ENCODE assay signal across 8 mouse cellular contexts in the genomic region with DNA sequence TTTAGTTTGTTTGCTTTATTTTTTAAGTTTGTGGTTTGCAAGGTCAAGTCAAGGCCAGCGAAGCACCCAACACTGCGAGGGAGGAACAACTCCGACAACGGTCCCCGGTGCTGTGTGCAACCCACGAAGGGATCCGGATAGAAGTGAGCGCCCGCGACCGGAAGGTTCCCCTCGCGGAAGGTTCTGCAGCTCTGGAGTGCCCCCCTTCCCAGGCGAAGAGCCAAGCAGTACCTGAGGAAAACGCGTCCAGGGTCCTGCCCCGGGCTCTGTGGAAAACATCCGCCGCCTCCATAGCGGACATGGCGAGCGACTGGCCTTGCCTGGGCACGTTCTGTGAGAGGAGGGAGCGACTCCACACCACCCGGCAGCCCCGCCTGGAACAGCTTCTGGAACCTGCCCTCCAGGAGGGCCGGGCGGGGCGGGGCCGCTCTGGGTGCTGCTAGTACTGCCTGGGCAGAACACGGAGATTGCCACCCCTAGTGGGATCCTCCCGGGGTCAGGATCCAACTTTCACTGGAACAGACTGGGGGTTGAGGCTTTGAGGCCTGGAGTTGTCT. TPM values are rescaled to one million over a fixed set of nuclear protein-coding genes. Genes with fewer than 3 reads are reported as not detected.
DNase-seq lines count a peak whose midpoint lies in the region; ATAC-seq and TF ChIP-seq lines count a peak whose summit lies in the region.

TSS of gene Cpped1 (minus strand) at position 411 of the 557 bp plus-strand sequence.

- peaks cover 2 to 20% of the 10 kb centered on the region in 2 experiments; a peak in 3 of 4 replicates for H3K4me1 ChIP-seq in CH12.LX (ENCODE audit: control insufficient read depth in 1 of 2, insufficient read depth in 2 of 2)
- H3K4me1 ChIP-seq in forebrain, embryonic 11.5 days (replicated peaks; ENCODE audit: control insufficient read depth, insufficient read depth, low read length): peaks cover 2% of the 10 kb centered on the region; the same call in 1 of the 2 replicates
- H3K4me1 ChIP-seq in heart, embryonic 16.5 days (ENCODE audit: control insufficient read depth, insufficient read depth, low read length): peaks cover 11% of the 10 kb centered on the region
- peaks cover 9% of the 10 kb centered on the region for H3K4me1 ChIP-seq in liver, embryonic 16.5 days (ENCODE audit: control insufficient read depth, low read depth, low read length)
- peaks cover 11% of the 10 kb centered on the region for H3K4me1 ChIP-seq in neural tube, embryonic 13.5 days (replicated peaks)
- H3K4me1 ChIP-seq in testis, adult 2 months (ENCODE audit: control insufficient read depth, insufficient read depth, low read length): peaks cover 3% of the 10 kb centered on the region

- no peak for TF ChIP-seq CTCF in CH12.LX (conservative IDR thresholded peaks at IDR 0.05 in 1 of 2, IDR thresholded peaks at IDR 0.05 in 1 of 2; ENCODE audit: low read depth in 2 of 2, low read length in 2 of 2)
- TF ChIP-seq CTCF in testis, adult 2 months (IDR thresholded peaks at IDR 0.05; ENCODE audit: control insufficient read depth, insufficient read depth, insufficient replicate concordance, low read depth, low read length): no peak

- no peak for TF ChIP-seq EP300 in CH12.LX (IDR thresholded peaks at IDR 0.05; ENCODE audit: low read length)

- TF ChIP-seq RAD21 in CH12.LX (IDR thresholded peaks at IDR 0.05; ENCODE audit: low read depth, low read length): no peak; the same call in 1 of the 2 replicates

- dilution Hi-C loops in CH12.LX (cut with MboI; ENCODE audit: extremely low pct_ligation_motif_present, extremely low pct_unique_long_range_greater_than_20kb, low sequenced_read_pairs): no loop called here

- peak within 1 kb of the TSS; percentile 74 to 95 (median 84) for H3K4me3 ChIP-seq in CH12.LX (replicated peaks in 1 of 3; ENCODE audit: low read depth in 2 of 3, low read length in 2 of 3, poor library complexity in 1 of 3)
- H3K4me3 ChIP-seq in forebrain, embryonic 11.5 days (ENCODE audit: low read depth, low read length): peak within 1 kb of the TSS; percentile 55
- H3K4me3 ChIP-seq in heart, embryonic 16.5 days (ENCODE audit: low read length): peak within 1 kb of the TSS; percentile 85
- peak within 1 kb of the TSS; percentile 70 for H3K4me3 ChIP-seq in liver, embryonic 16.5 days (ENCODE audit: low read depth, low read length)
- H3K4me3 ChIP-seq in neural tube, embryonic 13.5 days: peak within 1 kb of the TSS; percentile 55
- H3K4me3 ChIP-seq in testis, adult 2 months (ENCODE audit: control insufficient read depth, low read depth, low read length): peak within 1 kb of the TSS; percentile 84

- DNase-seq in CH12.LX (ENCODE audit: extremely low read depth): peak; percentile 89
- peak; percentile 76 for DNase-seq in c-Kit-positive CD71-positive TER-119-negative erythroid progenitor cells, embryonic 14.5 days (ENCODE audit: low read depth)
- DNase-seq in forebrain, embryonic 11.5 days (ENCODE audit: low spot score): peak; percentile 89
- peak; percentile 90 to 94 for DNase-seq in kidney, postnatal 4 days

- H3K9me3 ChIP-seq in CH12.LX (replicated peaks; ENCODE audit: low read length): no peaks in the 10 kb centered on the region
- H3K9me3 ChIP-seq in forebrain, embryonic 11.5 days (ENCODE audit: control insufficient read depth, low read length): no peaks in the 10 kb centered on the region
- H3K9me3 ChIP-seq in heart, embryonic 16.5 days (replicated peaks; ENCODE audit: control insufficient read depth, low read length): no peaks in the 10 kb centered on the region
- H3K9me3 ChIP-seq in liver, embryonic 16.5 days (replicated peaks; ENCODE audit: control insufficient read depth, low read length): no peaks in the 10 kb centered on the region
- no peaks in the 10 kb centered on the region for H3K9me3 ChIP-seq in neural tube, embryonic 13.5 days

- H3K79me2 ChIP-seq in CH12.LX (replicated peaks; ENCODE audit: control insufficient read depth, extremely low read depth, insufficient read depth, poor library complexity, severe bottlenecking): peaks cover 7% of the 10 kb centered on the region

- peak; percentile 95 for ATAC-seq in forebrain, embryonic 11.5 days (replicated peaks; ENCODE audit: low FRiP score)
- peak; percentile 95 for ATAC-seq in heart, embryonic 16.5 days (replicated peaks; ENCODE audit: extremely low read depth, insufficient read depth, low FRiP score)
- ATAC-seq in liver, embryonic 16.5 days (ENCODE audit: low read depth): peak; percentile 97
- ATAC-seq in neural tube, embryonic 13.5 days (ENCODE audit: low read depth): peak; percentile 98

- under 1% methylated on average over 32 of the region's 32 CpGs for WGBS in forebrain, embryonic 11.5 days
- under 1% methylated on average over 32 of the region's 32 CpGs for WGBS in heart, embryonic 16.5 days
- WGBS in liver, embryonic 16.5 days (ENCODE audit: insufficient replicate concordance): under 1% methylated on average over 32 of the region's 32 CpGs
- under 1% methylated on average over 32 of the region's 32 CpGs for WGBS in neural tube, embryonic 13.5 days

- H3K27ac ChIP-seq in CH12.LX (ENCODE audit: insufficient read depth, low read depth): no peak within 1 kb of the TSS; the same call in 1 of the 2 replicates
- peak within 1 kb of the TSS; percentile 64; the same call in 1 of the 2 replicates for H3K27ac ChIP-seq in forebrain, embryonic 11.5 days (ENCODE audit: low read depth, low read length)
- peak within 1 kb of the TSS; percentile 95 for H3K27ac ChIP-seq in heart, embryonic 16.5 days (ENCODE audit: low read length)
- peak within 1 kb of the TSS; percentile 61 for H3K27ac ChIP-seq in liver, embryonic 16.5 days (ENCODE audit: low read length)
- H3K27ac ChIP-seq in neural tube, embryonic 13.5 days (replicated peaks): peak within 1 kb of the TSS; percentile 84
- peak within 1 kb of the TSS; percentile 94 for H3K27ac ChIP-seq in testis, adult 2 months (ENCODE audit: control insufficient read depth, insufficient read depth, low read depth, low read length)

- H3K36me3 ChIP-seq in CH12.LX (replicated peaks in 1 of 2; ENCODE audit: control insufficient read depth in 1 of 2, insufficient read depth in 1 of 2, low read length in 1 of 2): peaks cover 0 to 20% of the 10 kb centered on the region in 2 experiments
- no peaks in the 10 kb centered on the region for H3K36me3 ChIP-seq in forebrain, embryonic 11.5 days (ENCODE audit: control insufficient read depth, insufficient read depth, low read length)
- H3K36me3 ChIP-seq in heart, embryonic 16.5 days (ENCODE audit: control insufficient read depth, insufficient read depth): no peaks in the 10 kb centered on the region
- no peaks in the 10 kb centered on the region for H3K36me3 ChIP-seq in liver, embryonic 16.5 days (ENCODE audit: control insufficient read depth, insufficient read depth)
- H3K36me3 ChIP-seq in neural tube, embryonic 13.5 days: no peaks in the 10 kb centered on the region
- H3K36me3 ChIP-seq in testis, adult 2 months (ENCODE audit: control insufficient read depth, insufficient read depth, low read length): no peaks in the 10 kb centered on the region

- peak; percentile 89 for TF ChIP-seq POLR2A in CH12.LX (IDR thresholded peaks at IDR 0.05; ENCODE audit: low read depth, low read length)
- TF ChIP-seq POLR2A in testis, adult 2 months (IDR thresholded peaks at IDR 0.05; ENCODE audit: control insufficient read depth, low read depth, low read length): peak; percentile 95

- H3K27me3 ChIP-seq in CH12.LX (replicated peaks): peaks cover 5% of the 10 kb centered on the region
- no peaks in the 10 kb centered on the region for H3K27me3 ChIP-seq in forebrain, embryonic 11.5 days (ENCODE audit: control insufficient read depth, insufficient read depth, low read length)
- no peaks in the 10 kb centered on the region for H3K27me3 ChIP-seq in heart, embryonic 16.5 days (ENCODE audit: control insufficient read depth, insufficient read depth, low read length)
- H3K27me3 ChIP-seq in liver, embryonic 16.5 days (ENCODE audit: control insufficient read depth, insufficient read depth, low read depth, low read length): no peaks in the 10 kb centered on the region
- H3K27me3 ChIP-seq in neural tube, embryonic 13.5 days: no peaks in the 10 kb centered on the region
- H3K27me3 ChIP-seq in testis, adult 2 months (ENCODE audit: control insufficient read depth, insufficient read depth, low read length): no peaks in the 10 kb centered on the region

- peak within 1 kb of the TSS; percentile 82 for H3K9ac ChIP-seq in CH12.LX (ENCODE audit: insufficient read depth, low read depth)
- H3K9ac ChIP-seq in forebrain, embryonic 11.5 days (ENCODE audit: low read length): peak within 1 kb of the TSS; percentile 77
- H3K9ac ChIP-seq in heart, embryonic 16.5 days (ENCODE audit: low read length): peak within 1 kb of the TSS; percentile 93
- H3K9ac ChIP-seq in liver, embryonic 16.5 days (ENCODE audit: low read depth, low read length): peak within 1 kb of the TSS; percentile 67
- H3K9ac ChIP-seq in neural tube, embryonic 13.5 days: peak within 1 kb of the TSS; percentile 77

- in situ Hi-C loops in CH12.LX (cut with MboI; ENCODE audit: low pct_ligation_motif_present, low pct_unique_long_range_greater_than_20kb, low sequenced_read_pairs): loop anchor here (25.0 kb wide), 1 partner anchor 447 kb away; no protein-coding TSS in a partner anchor

- peak within 1 kb of the TSS; percentile 80 for H3K4me2 ChIP-seq in CH12.LX (ENCODE audit: insufficient read depth, low read depth, poor library complexity, severe bottlenecking)
- peak within 1 kb of the TSS; percentile 70 for H3K4me2 ChIP-seq in forebrain, embryonic 11.5 days (ENCODE audit: low read depth, low read length, severe bottlenecking)
- peak within 1 kb of the TSS; percentile 85 for H3K4me2 ChIP-seq in heart, embryonic 16.5 days (ENCODE audit: low read depth, low read length)
- peak within 1 kb of the TSS; percentile 77 for H3K4me2 ChIP-seq in liver, embryonic 16.5 days (ENCODE audit: low read depth, low read length)
- H3K4me2 ChIP-seq in neural tube, embryonic 13.5 days: peak within 1 kb of the TSS; percentile 57

TF ChIP-seq in CH12.LX, 34 proteins besides CTCF, POLR2A, EP300 and RAD21 (continues in another document):
- TF ChIP-seq UBTF (IDR thresholded peaks at IDR 0.05; ENCODE audit: low read depth, low read length): peak; percentile 93
- TF ChIP-seq TCF12 (IDR thresholded peaks at IDR 0.05; ENCODE audit: low read depth, low read length): peak; percentile 95
- no peak; the same call in 1 of the 2 replicates for TF ChIP-seq GABPA (IDR thresholded peaks at IDR 0.05; ENCODE audit: insufficient replicate concordance, low read depth, low read length)
- peak; percentile 65 for TF ChIP-seq IRF4 (IDR thresholded peaks at IDR 0.05; ENCODE audit: low read depth, low read length)

RNA-seq across cellular contexts. Expression of gene Cpped1, which starts in this region (rescaled TPM):
- total RNA-seq in CH12.LX (2012; rRNA removed) (13.6 and 14.6 TPM in 2 replicates), CH12.LX (2014; rRNA removed) (17.5 and 18.0 TPM in 2 replicates)
- polyA plus RNA-seq in CH12.LX (2012; ENCODE audit: insufficient read length, low read depth): 29.5 and 34.6 TPM in 2 replicates
- polyA plus RNA-seq in forebrain, embryonic 11.5 days (2014; fragmentation: Nextera tagmentation; extraction: Ambion mirVana): 16.2 and 16.6 TPM in 2 replicates
- 35.1 and 37.3 TPM in 2 replicates for polyA plus RNA-seq in heart, embryonic 16.5 days (2015; fragmentation: Nextera tagmentation; extraction: Ambion mirVana)
- 8.8 and 10.8 TPM in 2 replicates for polyA plus RNA-seq in liver, embryonic 16.5 days (2015; fragmentation: Nextera tagmentation; extraction: Ambion mirVana)
- polyA plus RNA-seq in neural tube, embryonic 13.5 days (2015; fragmentation: Nextera tagmentation; extraction: Ambion mirVana): 15.4 and 19.3 TPM in 2 replicates
- 4.4 and 5.7 TPM in 2 replicates for polyA plus RNA-seq in testis, adult 2 months (2012; rRNA removed)
